Mouse (Mus musculus) right cerebral cortex, postnatal 25 days (tissue): ENCODE measurements around the gene Tmem95.

Source experiments
- DNase-seq: peaks from one replicate; pipeline ENCODE4 v3.0.0; 2022

The Tmem95 gene

DNA sequence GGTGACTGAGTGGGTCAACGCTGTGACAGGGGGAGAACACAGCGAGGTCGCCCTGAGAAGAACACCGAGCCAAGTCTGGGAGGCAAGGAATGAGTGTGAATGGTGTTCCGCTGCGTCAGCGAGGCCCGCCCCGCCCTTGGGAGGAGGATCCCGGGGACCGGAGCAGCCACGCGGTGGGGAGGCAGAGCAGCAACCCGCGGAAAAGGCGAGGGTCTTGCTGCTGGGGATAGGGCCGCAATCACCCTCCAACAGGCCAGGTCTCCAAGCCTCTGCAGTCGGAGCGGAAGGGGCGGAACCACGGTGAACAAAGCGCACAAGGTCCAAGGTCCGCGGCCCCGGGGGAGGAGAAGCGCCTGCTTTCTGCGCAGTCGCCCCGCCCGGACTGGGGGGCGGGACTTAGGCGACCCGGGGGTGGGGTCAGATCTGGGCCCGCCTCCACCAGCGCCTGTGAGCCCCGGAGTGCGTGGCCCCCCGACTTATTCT lies 31.6 kb downstream of the Tmem95 start, which contains the start of gene Plscr3:
Gene Plscr3, plus strand, starts transcription at position 179 of the 483 bp plus-strand sequence.
- peak; percentile 91 for DNase-seq

DNA sequence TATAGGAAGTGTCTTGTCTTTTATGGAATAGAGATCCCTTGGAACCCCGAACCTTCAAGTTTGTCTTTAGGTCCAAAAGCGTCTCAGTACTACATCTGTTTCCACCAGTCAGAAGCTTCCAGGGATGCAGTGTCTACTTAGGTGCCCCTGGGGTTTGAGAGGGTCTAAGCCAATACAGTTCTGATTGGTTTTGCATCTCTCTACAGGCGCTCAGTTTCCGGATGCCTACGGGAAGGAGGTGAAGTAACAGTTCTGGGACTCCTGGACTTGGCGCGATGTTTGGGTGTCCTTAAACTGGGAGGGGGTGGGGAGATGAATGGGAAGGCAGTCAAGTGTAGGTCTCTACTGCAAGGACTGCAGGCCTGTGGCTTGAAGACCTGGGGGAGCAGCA lies 39.1 kb downstream of the Tmem95 start:
- no peak for DNase-seq

DNA sequence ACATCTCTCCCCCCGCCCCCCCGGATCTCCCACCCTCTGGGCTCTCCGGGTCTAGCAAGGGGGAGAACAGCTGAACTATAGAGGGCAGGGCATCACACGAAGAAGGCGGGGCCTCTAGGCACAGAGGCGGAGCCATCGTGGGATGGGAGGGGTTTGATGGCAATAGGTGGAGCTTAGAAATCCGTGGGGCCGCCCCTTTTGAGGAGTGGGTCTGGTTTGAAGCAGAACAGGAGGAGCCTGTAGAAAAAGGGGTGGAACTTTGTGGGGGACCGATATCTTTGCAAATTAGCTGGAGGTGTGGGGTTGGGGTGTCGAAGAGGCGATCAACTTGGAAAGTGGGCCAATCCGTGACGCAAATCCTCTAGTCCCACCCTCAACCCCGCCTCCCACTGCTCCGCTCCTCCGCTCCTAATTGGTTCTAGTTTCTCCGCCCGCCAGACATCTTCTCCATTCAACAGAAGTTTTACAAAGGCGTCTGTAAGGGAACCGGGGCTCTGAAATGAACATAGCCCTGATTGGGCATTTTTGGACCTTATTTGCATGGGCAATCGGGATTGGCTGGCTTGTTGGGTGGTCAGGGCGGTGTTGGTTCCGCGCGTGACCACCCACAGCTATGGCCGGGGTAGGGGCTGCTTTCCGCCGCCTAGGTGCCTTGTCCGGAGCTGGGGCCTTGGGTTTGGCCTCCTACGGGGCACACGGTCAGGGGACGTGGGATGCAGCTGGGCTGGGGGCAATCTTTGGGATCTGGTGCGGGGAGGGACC lies 39.7 kb downstream of the Tmem95 start, which contains the start of gene Tmem256:
Gene Tmem256, plus strand, starts transcription at position 563 of the 762 bp plus-strand sequence.
- peak; percentile 95 for DNase-seq

DNA sequence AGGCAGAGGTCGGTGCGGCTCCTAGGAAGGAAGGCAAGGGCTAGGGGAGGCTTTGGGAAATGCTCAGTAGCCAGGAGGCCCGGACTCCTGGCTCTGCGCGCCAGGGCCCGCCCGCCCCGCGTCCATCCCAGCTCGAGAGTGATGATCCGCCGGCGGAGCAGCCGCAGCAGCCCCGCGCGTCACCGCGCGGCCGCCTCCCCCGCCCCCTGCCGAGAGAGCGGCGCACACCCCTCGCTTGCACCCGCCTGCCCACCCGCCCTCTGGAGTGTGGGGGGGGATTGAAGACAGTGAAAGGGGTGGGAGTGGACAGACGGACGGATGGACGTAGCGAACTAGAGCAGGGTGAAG lies 40.2 kb downstream of the Tmem95 start, which contains the start of gene Nlgn2:
Gene Nlgn2, minus strand, starts transcription at position 181 of the 348 bp plus-strand sequence.
- DNase-seq, result no peak

DNA sequence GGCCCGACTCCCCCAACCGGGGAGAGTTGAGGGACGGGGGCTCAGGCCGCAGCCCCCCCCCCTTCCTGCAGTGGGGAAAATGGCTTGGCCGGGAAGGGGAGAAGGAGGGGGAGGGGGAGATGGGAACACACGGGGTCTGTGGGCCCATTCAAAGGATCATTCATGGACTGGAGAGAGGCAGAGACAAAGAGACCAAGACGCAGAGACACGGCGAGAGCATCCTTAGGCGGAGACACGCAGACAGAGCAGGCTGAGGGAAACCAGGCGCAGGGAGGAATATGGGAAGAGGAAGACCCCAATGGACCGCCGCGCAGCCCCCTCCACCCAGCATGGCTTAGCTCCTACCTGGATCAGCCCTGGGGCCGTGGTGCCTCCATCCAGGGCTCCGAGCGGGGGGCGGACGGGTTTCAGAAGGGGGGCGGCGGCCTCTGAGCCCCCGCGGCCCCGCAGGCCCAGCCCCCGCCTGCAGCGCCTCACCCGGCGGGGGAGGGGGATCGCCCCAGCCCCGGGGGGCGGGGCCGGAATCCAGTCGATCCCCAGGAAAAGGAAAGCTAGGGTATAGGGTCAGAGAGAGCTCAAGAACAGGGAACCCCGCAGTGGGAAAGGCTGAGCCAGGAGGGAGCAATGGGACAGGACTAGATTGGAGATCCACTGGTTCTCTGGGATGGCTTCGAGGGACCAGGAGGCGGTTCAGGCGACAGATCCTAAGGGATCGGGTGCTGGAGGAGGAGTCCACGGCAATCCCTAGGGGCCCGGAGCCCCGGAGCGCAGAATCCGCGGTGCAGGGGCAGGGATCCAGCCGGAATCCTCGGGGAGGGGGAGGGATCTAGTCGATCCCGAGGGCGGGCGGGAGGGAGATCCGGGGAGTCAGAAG lies 40.9 kb downstream of the Tmem95 start:
- no peak for DNase-seq

DNA sequence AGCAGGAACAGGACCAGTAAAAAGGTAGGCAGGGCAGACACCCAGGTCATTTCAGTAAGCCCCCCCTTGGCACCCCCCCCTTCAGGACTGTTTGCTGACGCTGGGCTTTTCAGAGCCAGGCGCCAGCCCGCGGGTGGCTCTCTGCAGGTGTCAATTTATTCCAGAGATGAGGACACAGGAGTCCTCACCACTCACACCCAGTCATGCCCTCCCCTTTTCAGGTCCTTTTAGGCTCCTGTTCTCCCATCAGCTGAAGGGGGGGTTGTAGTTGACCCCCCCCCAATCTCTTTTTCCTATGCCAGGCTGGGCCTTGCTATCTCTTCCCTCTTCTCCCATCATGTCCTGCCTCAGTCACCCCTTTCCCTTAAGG lies 41.9 kb downstream of the Tmem95 start:
- DNase-seq, result no peak

DNA sequence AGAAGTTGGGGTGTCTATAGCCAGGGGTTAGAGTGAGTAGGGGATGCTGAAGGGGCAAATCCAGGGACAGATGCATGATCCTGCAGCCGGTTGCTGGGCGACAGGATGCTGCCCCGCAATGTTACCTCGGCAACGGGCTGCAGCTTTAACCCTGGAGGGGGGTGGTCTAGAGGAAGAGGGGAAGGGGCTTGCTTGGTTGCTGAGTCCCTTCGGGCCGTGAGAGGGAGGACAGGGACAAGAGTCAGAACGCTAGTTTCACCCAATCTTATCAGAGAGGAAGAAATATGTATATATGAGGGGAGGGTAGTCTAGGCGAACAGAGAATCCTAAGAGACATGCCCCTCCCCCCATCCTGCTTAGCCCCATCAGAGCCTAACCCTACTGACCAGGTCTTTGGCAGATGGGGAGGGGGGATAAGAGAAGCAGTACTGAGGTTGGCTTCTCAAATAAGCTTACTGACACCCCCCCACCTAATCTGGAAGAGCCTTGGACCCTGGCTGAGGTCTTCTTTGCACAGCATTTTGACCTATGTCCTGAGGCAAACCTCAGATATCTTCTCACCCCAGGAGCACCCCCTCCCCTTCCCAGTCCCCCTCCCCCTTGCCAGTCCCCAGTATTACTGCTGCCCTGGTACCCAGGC lies 42.4 kb downstream of the Tmem95 start:
- DNase-seq, result no peak

DNA sequence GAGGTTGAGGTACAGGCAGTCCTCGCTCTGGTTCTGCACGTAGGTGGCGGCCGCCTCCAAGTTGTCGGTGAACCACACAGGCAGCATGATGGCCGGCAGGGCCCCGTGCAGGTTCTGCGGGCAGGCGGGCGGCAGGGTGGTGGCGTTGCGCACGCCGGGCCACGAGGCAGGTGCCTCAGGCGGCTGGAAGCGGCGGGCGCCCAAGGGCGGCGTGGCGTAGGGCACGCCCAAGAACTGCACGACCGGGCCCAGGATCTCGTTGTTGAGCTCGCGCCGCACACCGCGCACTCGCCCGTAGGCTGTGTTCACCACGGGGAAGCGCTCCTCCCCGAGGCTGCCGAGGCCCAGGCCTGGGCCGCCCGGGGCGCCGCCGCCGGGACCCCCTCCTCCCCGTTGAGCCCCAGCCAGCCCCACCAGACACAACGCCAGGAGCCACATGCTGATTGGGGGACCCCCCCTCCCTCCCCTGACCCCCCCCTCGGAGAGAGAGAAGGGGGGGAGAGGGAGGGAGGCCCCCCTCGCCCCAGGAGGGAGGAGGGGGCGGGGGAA lies 43.7 kb downstream of the Tmem95 start:
- DNase-seq, result no peak

DNA sequence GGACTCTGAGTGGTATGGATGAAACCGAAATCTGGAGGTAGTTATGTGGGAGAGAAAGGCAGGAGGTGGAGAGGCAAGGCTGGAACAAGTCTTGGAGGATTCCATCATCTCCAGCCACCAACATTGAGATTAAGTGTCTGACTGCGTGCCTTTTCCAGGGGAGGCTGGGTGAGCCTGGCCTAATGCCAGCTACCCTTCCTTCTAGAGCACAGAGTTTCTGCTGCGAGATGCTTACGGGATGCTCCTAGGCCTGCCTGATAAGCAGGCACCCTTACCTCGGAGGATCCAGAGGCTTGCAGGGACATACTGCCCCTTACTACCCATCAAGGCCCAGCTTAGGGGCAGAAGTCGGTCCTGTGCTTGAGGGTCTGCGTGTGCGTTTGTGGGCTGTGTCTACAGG lies 44.3 kb downstream of the Tmem95 start:
- no peak for DNase-seq

DNA sequence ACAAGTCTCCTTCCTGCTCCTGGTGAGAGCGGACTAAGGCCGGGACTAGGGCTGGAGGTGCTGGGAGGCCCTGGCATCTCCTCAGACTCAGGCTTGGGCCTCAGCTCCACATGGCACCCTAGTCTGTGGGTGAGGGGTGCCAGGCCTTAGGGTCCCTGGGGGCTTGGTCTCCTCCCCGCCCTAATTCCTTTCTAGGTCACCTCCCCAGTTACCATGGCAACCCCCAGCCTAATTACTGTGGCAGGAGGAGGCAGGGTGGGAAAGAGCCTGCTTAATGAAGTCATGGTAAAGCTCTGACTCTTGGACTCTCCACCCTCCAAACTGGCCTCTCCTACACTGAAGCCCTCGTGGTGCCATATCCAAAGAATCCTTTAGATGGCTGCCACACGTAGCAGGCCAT lies 49.0 kb downstream of the Tmem95 start:
- no peak for DNase-seq
